Mouse (Mus musculus): ENCODE data around the gene Gpx5. TPM values are rescaled to one million over a fixed set of nuclear protein-coding genes. Genes with fewer than 3 reads are reported as not detected.

Gene Gpx5
- polyA plus RNA-seq, 1 experiment from 2014 or later: not detected

GRCm38 (mm10) chr13:21298557-21298956 is 6.0 kb upstream of the Gpx5 start:
- ATAC-seq (ENCODE audit: insufficient read depth): no peak
- 33% methylated on average over 3 of the region's 3 CpGs for WGBS
- no peaks in the 10 kb centered on the region for H3K36me3 ChIP-seq (ENCODE audit: insufficient read depth)

GRCm38 (mm10) chr13:21279559-21279958 is 13.0 kb downstream of the Gpx5 start:
- Histone ChIP-seq H3K27ac (ENCODE audit: low read depth) (no peak overlapping the region), H3K4me2 (peak overlapping the region; percentile 76), H3K4me3 (ENCODE audit: low read depth, low read length) (peak overlapping the region; percentile 49), H3K27me3 (ENCODE audit: insufficient read depth, low read length) (no peaks in the 10 kb centered on the region), H3K36me3 (ENCODE audit: insufficient read depth) (no peaks in the 10 kb centered on the region), H3K9me3 (ENCODE audit: low read depth, low read length) (no peaks in the 10 kb centered on the region), H3K4me1 (ENCODE audit: insufficient read depth) (no peaks in the 10 kb centered on the region), H3K9ac (peak overlapping the region; percentile 32; the same call in 1 of the 2 replicates)
- DNase-seq (peak; percentile 98), ATAC-seq (ENCODE audit: insufficient read depth) (peak; percentile 72)
- no peak; the same call in 1 of the 2 replicates for TF ChIP-seq CTCF (IDR thresholded peaks at IDR 0.05; ENCODE audit: low read depth)
- under 1% methylated on average over 13 of the region's 13 CpGs for WGBS

More at GRCm38 (mm10) chr13:21298557-21298956, 6.0 kb upstream of the Gpx5 start:
- Histone ChIP-seq H3K9ac (no peak overlapping the region), H3K4me1 (ENCODE audit: insufficient read depth) (no peaks in the 10 kb centered on the region), H3K27ac (ENCODE audit: low read depth) (no peak overlapping the region), H3K4me3 (ENCODE audit: low read depth, low read length) (no peak overlapping the region), H3K27me3 (ENCODE audit: insufficient read depth, low read length) (no peaks in the 10 kb centered on the region), H3K4me2 (no peak overlapping the region), H3K9me3 (ENCODE audit: low read depth, low read length) (no peaks in the 10 kb centered on the region)
- TF ChIP-seq CTCF (IDR thresholded peaks at IDR 0.05; ENCODE audit: low read depth): no peak
- DNase-seq: no peak

- no peak for DNase-seq
- ATAC-seq (ENCODE audit: insufficient read depth): peak; percentile 3; the same call in 1 of the 2 replicates
- peak overlapping the region; percentile 76 for H3K4me2 ChIP-seq
- H3K27ac ChIP-seq (ENCODE audit: low read depth): no peak overlapping the region
- no peaks in the 10 kb centered on the region for H3K4me1 ChIP-seq (ENCODE audit: insufficient read depth)
- H3K9me3 ChIP-seq (ENCODE audit: low read depth, low read length): no peaks in the 10 kb centered on the region
- WGBS: 2% methylated on average over 8 of the region's 8 CpGs
- no peak for TF ChIP-seq CTCF (IDR thresholded peaks at IDR 0.05; ENCODE audit: low read depth)
- H3K9ac ChIP-seq: peak overlapping the region; percentile 32; the same call in 1 of the 2 replicates
- H3K27me3 ChIP-seq (ENCODE audit: insufficient read depth, low read length): no peaks in the 10 kb centered on the region
- peak overlapping the region; percentile 49 for H3K4me3 ChIP-seq (ENCODE audit: low read depth, low read length)
- H3K36me3 ChIP-seq (ENCODE audit: insufficient read depth): no peaks in the 10 kb centered on the region
Measured at GRCm38 (mm10) chr13:21279076-21279475, 13.5 kb downstream of the Gpx5 start.

- Histone ChIP-seq H3K36me3 (ENCODE audit: insufficient read depth) (no peaks in the 10 kb centered on the region), H3K27me3 (ENCODE audit: insufficient read depth, low read length) (no peaks in the 10 kb centered on the region), H3K9ac (peak overlapping the region; percentile 45), H3K4me3 (ENCODE audit: low read depth, low read length) (peak overlapping the region; percentile 48), H3K9me3 (ENCODE audit: low read depth, low read length) (no peaks in the 10 kb centered on the region), H3K4me1 (ENCODE audit: insufficient read depth) (no peaks in the 10 kb centered on the region), H3K27ac (ENCODE audit: low read depth) (no peak overlapping the region), H3K4me2 (peak overlapping the region; percentile 74)
- ATAC-seq (ENCODE audit: insufficient read depth) (no peak), DNase-seq (no peak)
- WGBS: 1% methylated on average over 9 of the region's 9 CpGs
- TF ChIP-seq CTCF (IDR thresholded peaks at IDR 0.05; ENCODE audit: low read depth): no peak
Measured at GRCm38 (mm10) chr13:21276551-21276950, 16.0 kb downstream of the Gpx5 start.

GRCm38 (mm10) chr13:21275815-21276550 is 16.5 kb downstream of the Gpx5 start:
- peak overlapping the region; percentile 48 for H3K4me3 ChIP-seq (ENCODE audit: low read depth, low read length)
- H3K4me2 ChIP-seq: peak overlapping the region; percentile 74
- no peak for TF ChIP-seq CTCF (IDR thresholded peaks at IDR 0.05; ENCODE audit: low read depth)
- H3K4me1 ChIP-seq (ENCODE audit: insufficient read depth): no peaks in the 10 kb centered on the region
- H3K27ac ChIP-seq (ENCODE audit: low read depth): no peak overlapping the region
- H3K27me3 ChIP-seq (ENCODE audit: insufficient read depth, low read length): no peaks in the 10 kb centered on the region
- WGBS: under 1% methylated on average over 25 of the region's 25 CpGs
- no peaks in the 10 kb centered on the region for H3K36me3 ChIP-seq (ENCODE audit: insufficient read depth)
- DNase-seq: peak; percentile 95
- ATAC-seq (ENCODE audit: insufficient read depth): peak; percentile 77
- H3K9ac ChIP-seq: peak overlapping the region; percentile 45
- H3K9me3 ChIP-seq (ENCODE audit: low read depth, low read length): no peaks in the 10 kb centered on the region

- TF ChIP-seq CTCF (IDR thresholded peaks at IDR 0.05; ENCODE audit: low read depth): peak; percentile 68
- WGBS: under 1% methylated on average over 29 of the region's 29 CpGs
- peak overlapping the region; percentile 48 for H3K4me3 ChIP-seq (ENCODE audit: low read depth, low read length)
- no peaks in the 10 kb centered on the region for H3K9me3 ChIP-seq (ENCODE audit: low read depth, low read length)
- peak overlapping the region; percentile 74 for H3K4me2 ChIP-seq
- H3K27ac ChIP-seq (ENCODE audit: low read depth): no peak overlapping the region
- no peaks in the 10 kb centered on the region for H3K4me1 ChIP-seq (ENCODE audit: insufficient read depth)
- H3K36me3 ChIP-seq (ENCODE audit: insufficient read depth): no peaks in the 10 kb centered on the region
- no peaks in the 10 kb centered on the region for H3K27me3 ChIP-seq (ENCODE audit: insufficient read depth, low read length)
- peak; percentile 84 for DNase-seq
- H3K9ac ChIP-seq: peak overlapping the region; percentile 43
- ATAC-seq (ENCODE audit: insufficient read depth): peak; percentile 75
Measured at GRCm38 (mm10) chr13:21275021-21275814, 17.3 kb downstream of the Gpx5 start.

GRCm38 (mm10) chr13:21268262-21268661 is 24.3 kb downstream of the Gpx5 start:
- Histone ChIP-seq H3K9ac (no peak overlapping the region), H3K9me3 (ENCODE audit: low read depth, low read length) (no peaks in the 10 kb centered on the region), H3K4me2 (peak overlapping the region; percentile 45), H3K4me1 (ENCODE audit: insufficient read depth) (no peaks in the 10 kb centered on the region; the same call in 1 of the 2 replicates), H3K27me3 (ENCODE audit: insufficient read depth, low read length) (no peaks in the 10 kb centered on the region), H3K27ac (ENCODE audit: low read depth) (no peak overlapping the region), H3K4me3 (ENCODE audit: low read depth, low read length) (no peak overlapping the region), H3K36me3 (ENCODE audit: insufficient read depth) (no peaks in the 10 kb centered on the region)
- ATAC-seq (ENCODE audit: insufficient read depth): no peak
- WGBS: 6% methylated on average over 1 of the region's 1 CpGs
- DNase-seq: peak; percentile 74
- no peak for TF ChIP-seq CTCF (IDR thresholded peaks at IDR 0.05; ENCODE audit: low read depth)

All from lung, embryonic 14.5 days (tissue).